Mouse (Mus musculus): ENCODE measurements around the gene Cracr2b. TPM values are rescaled to one million over a fixed set of nuclear protein-coding genes. Genes with fewer than 3 reads are reported as not detected.

The Cracr2b gene
- 1 to 10 TPM; 3.3 TPM for total RNA-seq (2021)
- long read RNA-seq, partial matches to known transcripts, result 0 of 2 reads
- long read RNA-seq, other reads (novel, unspliced or antisense), result 1 of 2 reads

GRCm38 (mm10) chr7:141460391-141461113, at the start of gene Cracr2b:
Gene Cracr2b (plus strand): TSS chr7:141461094.
- DNase-seq (ENCODE audit: low spot score in 2 of 2), result no peak

- no peak for DNase-seq (ENCODE audit: low spot score in 2 of 2)
Measured at GRCm38 (mm10) chr7:141411667-141412066, 49.2 kb upstream of the Cracr2b start.

GRCm38 (mm10) chr7:141413331-141413730, 47.6 kb upstream of the Cracr2b start:
- no peak for DNase-seq (ENCODE audit: low spot score in 2 of 2)

GRCm38 (mm10) chr7:141413809-141414584, 46.9 kb upstream of the Cracr2b start, which contains the start of gene Gatd1:
Gene Gatd1 (minus strand): TSS chr7:141414136.
- peak; percentile 97 to 99 for DNase-seq (ENCODE audit: low spot score in 2 of 2)

- no peak for DNase-seq (ENCODE audit: low spot score in 2 of 2)
Measured at GRCm38 (mm10) chr7:141416144-141416841, 44.6 kb upstream of the Cracr2b start.

- DNase-seq (ENCODE audit: low spot score in 2 of 2), result no peak
Measured at GRCm38 (mm10) chr7:141417731-141418681, 42.9 kb upstream of the Cracr2b start.

- peak in 1 of 2 experiments; percentile 76 for DNase-seq (ENCODE audit: low spot score in 2 of 2)
Measured at GRCm38 (mm10) chr7:141418970-141419369, 41.9 kb upstream of the Cracr2b start.

GRCm38 (mm10) chr7:141420030-141420702, 40.7 kb upstream of the Cracr2b start:
- DNase-seq (ENCODE audit: low spot score in 2 of 2), result no peak

GRCm38 (mm10) chr7:141423811-141424210, 37.1 kb upstream of the Cracr2b start:
- DNase-seq (ENCODE audit: low spot score in 2 of 2), result no peak

GRCm38 (mm10) chr7:141426948-141427730, 33.8 kb upstream of the Cracr2b start:
- DNase-seq (ENCODE audit: low spot score in 2 of 2), result no peak

- DNase-seq (ENCODE audit: low spot score in 2 of 2), result no peak
Measured at GRCm38 (mm10) chr7:141428701-141429100, 32.2 kb upstream of the Cracr2b start.

GRCm38 (mm10) chr7:141429310-141429709, 31.6 kb upstream of the Cracr2b start, which contains the start of gene Cend1:
Gene Cend1 (minus strand): TSS chr7:141429491.
- DNase-seq (ENCODE audit: low spot score in 2 of 2), result peak; percentile 89 to 92

GRCm38 (mm10) chr7:141429840-141430584, 30.9 kb upstream of the Cracr2b start:
- DNase-seq (ENCODE audit: low spot score in 2 of 2), result no peak

GRCm38 (mm10) chr7:141430585-141431240, 30.2 kb upstream of the Cracr2b start:
- no peak for DNase-seq (ENCODE audit: low spot score in 2 of 2)

- no peak for DNase-seq (ENCODE audit: low spot score in 2 of 2)
Measured at GRCm38 (mm10) chr7:141431434-141432185, 29.3 kb upstream of the Cracr2b start.

- no peak for DNase-seq (ENCODE audit: low spot score in 2 of 2)
Measured at GRCm38 (mm10) chr7:141432186-141432611, 28.7 kb upstream of the Cracr2b start.
